Mouse (Mus musculus): ENCODE measurements at regions not wholly inside any gene's neighbourhood (a gene's known extent, or its start where the extent isn't known, plus 50 kb on each side); places are given as distances from the start of the nearest gene placed in this dataset.

DNA sequence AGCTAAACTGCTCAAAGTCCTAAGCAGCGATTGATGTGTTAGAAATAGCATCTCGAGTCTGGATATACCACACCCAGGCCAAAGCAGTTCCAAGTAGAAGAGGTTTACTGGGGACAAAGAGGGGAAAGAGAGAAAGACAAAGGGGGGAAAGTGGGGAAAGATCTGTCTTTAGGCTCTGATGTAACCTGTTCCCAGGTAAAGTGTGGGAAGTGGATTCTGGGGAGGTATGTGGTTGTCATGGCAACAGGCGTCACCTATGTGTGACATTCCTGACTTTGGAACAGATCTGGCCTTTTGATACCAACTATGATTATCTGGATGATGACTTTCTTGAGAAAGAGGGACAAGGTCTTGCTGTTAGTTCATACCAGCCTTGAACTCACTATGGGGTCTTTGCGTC lies 97.4 kb upstream of the Mark1 start:
- DNase-seq (ENCODE audit: low spot score) (no peak), ATAC-seq (ENCODE audit: low FRiP score, low TSS enrichment) (no peak)
- Histone ChIP-seq H3K9me3 (ENCODE audit: control insufficient read depth, low read length) (no peaks in the 10 kb centered on the region), H3K27ac (replicated peaks) (no peak overlapping the region), H3K9ac (ENCODE audit: low read length) (no peak overlapping the region), H3K4me3 (ENCODE audit: low read depth, low read length) (no peak overlapping the region), H3K4me2 (replicated peaks; ENCODE audit: low read depth) (no peak overlapping the region), H3K4me1 (replicated peaks; ENCODE audit: control insufficient read depth, insufficient read depth) (peaks cover 4% of the 10 kb centered on the region; the same call in 1 of the 2 replicates), H3K36me3 (ENCODE audit: control insufficient read depth, insufficient read depth, low read length) (no peaks in the 10 kb centered on the region), H3K27me3 (ENCODE audit: control insufficient read depth, insufficient read depth, low read length) (no peaks in the 10 kb centered on the region)
- 79% methylated on average over 4 of the region's 4 CpGs for WGBS
- TF ChIP-seq CTCF (IDR thresholded peaks at IDR 0.05; ENCODE audit: low read depth), result no peak
- no peak for TF ChIP-seq EP300 (optimal IDR thresholded peaks at IDR 0.05)

DNA sequence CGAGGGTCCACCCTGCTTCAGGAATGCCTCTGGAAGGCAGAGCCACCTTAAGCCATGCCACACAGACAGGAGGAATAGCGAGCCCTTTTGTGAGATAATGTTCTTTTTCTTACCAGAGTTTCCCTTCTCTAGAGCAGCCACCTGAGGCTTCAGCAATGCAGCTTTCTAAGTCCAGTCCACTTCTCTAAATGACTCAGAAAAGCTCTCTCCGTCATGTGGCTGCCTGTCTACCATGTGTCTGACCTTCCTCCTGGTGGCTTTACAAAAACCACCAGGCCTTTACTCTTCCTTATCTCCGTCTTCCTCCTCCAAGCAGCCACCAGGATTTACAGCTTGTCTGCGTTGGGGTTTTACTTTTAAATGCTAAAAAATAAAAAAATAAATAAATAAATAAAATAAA lies 93.4 kb upstream of the Mark1 start:
- 87% methylated on average over 5 of the region's 5 CpGs for WGBS
- no peaks in the 10 kb centered on the region for H3K27me3 ChIP-seq (ENCODE audit: control insufficient read depth, insufficient read depth, low read length)
- TF ChIP-seq EP300 (optimal IDR thresholded peaks at IDR 0.05) (no peak), CTCF (IDR thresholded peaks at IDR 0.05; ENCODE audit: low read depth) (no peak)
- no peaks in the 10 kb centered on the region for H3K4me1 ChIP-seq (replicated peaks; ENCODE audit: control insufficient read depth, insufficient read depth)
- no peak overlapping the region for H3K4me3 ChIP-seq (ENCODE audit: low read depth, low read length)
- ATAC-seq (ENCODE audit: low FRiP score, low TSS enrichment) (no peak), DNase-seq (ENCODE audit: low spot score) (no peak)
- H3K9ac ChIP-seq (ENCODE audit: low read length), result no peak overlapping the region
- no peaks in the 10 kb centered on the region for H3K9me3 ChIP-seq (ENCODE audit: control insufficient read depth, low read length)
- no peak overlapping the region for H3K4me2 ChIP-seq (replicated peaks; ENCODE audit: low read depth)
- no peak overlapping the region for H3K27ac ChIP-seq (replicated peaks)
- no peaks in the 10 kb centered on the region for H3K36me3 ChIP-seq (ENCODE audit: control insufficient read depth, insufficient read depth, low read length)

GRCm38 (mm10) chr1:185091816-185092558 lies 92.6 kb upstream of the Mark1 start:
- H3K4me3 ChIP-seq (ENCODE audit: low read depth, low read length), result no peak overlapping the region
- H3K36me3 ChIP-seq (ENCODE audit: control insufficient read depth, insufficient read depth, low read length), result no peaks in the 10 kb centered on the region
- no peaks in the 10 kb centered on the region for H3K4me1 ChIP-seq (replicated peaks; ENCODE audit: control insufficient read depth, insufficient read depth)
- no peak overlapping the region for H3K9ac ChIP-seq (ENCODE audit: low read length)
- H3K4me2 ChIP-seq (replicated peaks; ENCODE audit: low read depth), result no peak overlapping the region
- no peaks in the 10 kb centered on the region for H3K9me3 ChIP-seq (ENCODE audit: control insufficient read depth, low read length)
- no peak for TF ChIP-seq EP300 (optimal IDR thresholded peaks at IDR 0.05)
- no peak for TF ChIP-seq CTCF (IDR thresholded peaks at IDR 0.05; ENCODE audit: low read depth)
- WGBS, result 20% methylated on average over 21 of the region's 21 CpGs
- H3K27me3 ChIP-seq (ENCODE audit: control insufficient read depth, insufficient read depth, low read length), result no peaks in the 10 kb centered on the region
- H3K27ac ChIP-seq (replicated peaks), result no peak overlapping the region
- no peak for ATAC-seq (ENCODE audit: low FRiP score, low TSS enrichment)
- no peak for DNase-seq (ENCODE audit: low spot score)

- H3K27me3 ChIP-seq (ENCODE audit: control insufficient read depth, insufficient read depth, low read length), result no peaks in the 10 kb centered on the region
- DNase-seq (ENCODE audit: low spot score), result no peak
- H3K27ac ChIP-seq (replicated peaks), result no peak overlapping the region
- no peak for ATAC-seq (ENCODE audit: low FRiP score, low TSS enrichment)
- H3K4me1 ChIP-seq (replicated peaks; ENCODE audit: control insufficient read depth, insufficient read depth), result no peaks in the 10 kb centered on the region
- H3K4me2 ChIP-seq (replicated peaks; ENCODE audit: low read depth), result no peak overlapping the region
- no peak overlapping the region for H3K9ac ChIP-seq (ENCODE audit: low read length)
- H3K36me3 ChIP-seq (ENCODE audit: control insufficient read depth, insufficient read depth, low read length), result no peaks in the 10 kb centered on the region
- WGBS, result 88% methylated on average over 2 of the region's 2 CpGs
- no peaks in the 10 kb centered on the region for H3K9me3 ChIP-seq (ENCODE audit: control insufficient read depth, low read length)
- TF ChIP-seq EP300 (optimal IDR thresholded peaks at IDR 0.05) (no peak), CTCF (IDR thresholded peaks at IDR 0.05; ENCODE audit: low read depth) (no peak)
- H3K4me3 ChIP-seq (ENCODE audit: low read depth, low read length), result no peak overlapping the region
Measured at GRCm38 (mm10) chr1:185089196-185089595, 89.8 kb upstream of the Mark1 start.

DNA sequence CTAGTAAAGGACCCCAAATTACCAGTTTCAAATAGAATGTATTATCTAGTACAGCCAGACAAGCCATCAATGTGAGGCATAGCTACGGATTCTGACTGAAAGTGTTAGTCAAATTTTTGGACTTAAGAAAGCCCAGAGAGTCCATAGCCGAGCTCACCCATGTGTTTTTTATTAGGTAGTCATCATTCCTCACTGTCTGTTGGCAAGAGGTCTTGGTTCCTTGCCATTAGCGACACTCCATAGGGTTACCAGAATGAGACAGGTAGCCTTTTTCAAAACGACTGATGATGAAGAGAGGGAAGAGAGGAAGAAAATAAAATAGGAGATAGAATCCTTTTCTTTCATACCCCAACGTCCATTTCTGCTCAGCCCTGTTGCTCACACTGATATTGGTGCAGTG lies 83.8 kb upstream of the Mark1 start:
- Histone ChIP-seq H3K9ac (ENCODE audit: low read length) (no peak overlapping the region), H3K36me3 (ENCODE audit: control insufficient read depth, insufficient read depth, low read length) (no peaks in the 10 kb centered on the region), H3K4me1 (replicated peaks; ENCODE audit: control insufficient read depth, insufficient read depth) (no peaks in the 10 kb centered on the region), H3K27me3 (ENCODE audit: control insufficient read depth, insufficient read depth, low read length) (no peaks in the 10 kb centered on the region), H3K4me3 (ENCODE audit: low read depth, low read length) (no peak overlapping the region), H3K4me2 (replicated peaks; ENCODE audit: low read depth) (no peak overlapping the region), H3K9me3 (ENCODE audit: control insufficient read depth, low read length) (no peaks in the 10 kb centered on the region), H3K27ac (replicated peaks) (no peak overlapping the region)
- ATAC-seq (ENCODE audit: low FRiP score, low TSS enrichment) (no peak), DNase-seq (ENCODE audit: low spot score) (no peak)
- TF ChIP-seq CTCF (IDR thresholded peaks at IDR 0.05; ENCODE audit: low read depth), result no peak
- no peak for TF ChIP-seq EP300 (optimal IDR thresholded peaks at IDR 0.05)
- WGBS, result 74% methylated on average over 5 of the region's 5 CpGs

DNA sequence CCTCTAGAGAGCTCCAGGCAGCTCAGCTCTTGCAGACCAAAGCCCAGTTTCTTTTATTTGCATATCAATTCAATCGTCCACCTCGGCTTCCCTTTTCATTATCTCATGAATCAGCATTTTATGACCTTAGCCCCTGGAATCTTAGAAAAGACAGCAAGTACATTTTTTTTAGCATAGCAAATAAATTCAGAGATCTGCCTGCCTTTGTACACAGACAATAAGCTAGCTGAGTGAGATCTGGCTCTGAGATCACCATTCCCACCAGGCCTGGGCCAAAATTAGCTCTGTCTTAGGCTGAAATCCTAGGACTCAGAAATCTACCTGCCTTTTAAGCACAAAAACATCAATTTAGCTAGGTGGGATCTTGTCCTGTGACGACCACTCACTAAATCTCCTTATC lies 80.7 kb upstream of the Mark1 start:
- Histone ChIP-seq H3K9ac (ENCODE audit: low read length) (no peak overlapping the region), H3K4me2 (replicated peaks; ENCODE audit: low read depth) (no peak overlapping the region), H3K36me3 (ENCODE audit: control insufficient read depth, insufficient read depth, low read length) (no peaks in the 10 kb centered on the region), H3K4me3 (ENCODE audit: low read depth, low read length) (no peak overlapping the region), H3K27me3 (ENCODE audit: control insufficient read depth, insufficient read depth, low read length) (no peaks in the 10 kb centered on the region), H3K4me1 (replicated peaks; ENCODE audit: control insufficient read depth, insufficient read depth) (no peaks in the 10 kb centered on the region), H3K9me3 (ENCODE audit: control insufficient read depth, low read length) (no peaks in the 10 kb centered on the region), H3K27ac (replicated peaks) (no peak overlapping the region)
- TF ChIP-seq CTCF (IDR thresholded peaks at IDR 0.05; ENCODE audit: low read depth) (no peak), EP300 (optimal IDR thresholded peaks at IDR 0.05) (no peak)
- WGBS, result 51% methylated on average over 3 of the region's 3 CpGs
- ATAC-seq (ENCODE audit: low FRiP score, low TSS enrichment) (no peak), DNase-seq (ENCODE audit: low spot score) (no peak)
